Mouse (Mus musculus): Measurements from ENCODE around the gene Cidec. TPM values are rescaled to one million over a fixed set of nuclear protein-coding genes. Genes with fewer than 3 reads are reported as not detected.
A peak's percentile ranks its signal among the peaks of the same experiment; 100 is the strongest.

Gene Cidec
- total and polyA plus RNA-seq, 3 experiments = not detected

- H3K4me3 ChIP-seq (ENCODE audit: control insufficient read depth in 1 of 2, insufficient read depth in 1 of 2, low read depth in 2 of 2, low read length in 2 of 2) = no peak overlapping the region
- no peak overlapping the region for H3K27ac ChIP-seq (ENCODE audit: control insufficient read depth, low read depth, low read length)
- no peaks in the 10 kb centered on the region for H3K36me3 ChIP-seq (ENCODE audit: control insufficient read depth in 1 of 2, insufficient read depth in 2 of 2, low read length in 2 of 2)
- no peaks in the 10 kb centered on the region for H3K79me2 ChIP-seq (ENCODE audit: control insufficient read depth, insufficient read depth, low read length, poor library complexity)
- no peak for DNase-seq (ENCODE audit: low read depth, low spot score)
- no peaks in the 10 kb centered on the region for H3K27me3 ChIP-seq (ENCODE audit: control insufficient read depth in 1 of 2, insufficient read depth in 2 of 2, low read length in 2 of 2)
- no peak overlapping the region for H3K9ac ChIP-seq (ENCODE audit: control insufficient read depth, low read depth, low read length, poor library complexity, severe bottlenecking)
- TF ChIP-seq TCF12 (IDR thresholded peaks at IDR 0.05; ENCODE audit: low read depth, low read length) (no peak), CHD1 (IDR thresholded peaks at IDR 0.05; ENCODE audit: low read depth, low read length) (no peak), E2F4 (IDR thresholded peaks at IDR 0.05; ENCODE audit: borderline replicate concordance, low read depth, low read length) (no peak), TBP (IDR thresholded peaks at IDR 0.05; ENCODE audit: low read depth, low read length) (peak; percentile 91), MAZ (IDR thresholded peaks at IDR 0.05; ENCODE audit: low read depth, low read length) (no peak), USF1 (IDR thresholded peaks at IDR 0.05; ENCODE audit: low read depth, low read length) (no peak), KAT2A (conservative IDR thresholded peaks at IDR 0.05; ENCODE audit: low read depth, low read length) (no peak), TAL1 (IDR thresholded peaks at IDR 0.05; ENCODE audit: low read length) (no peak)
- no peaks in the 10 kb centered on the region for H3K9me3 ChIP-seq (replicated peaks; ENCODE audit: insufficient read depth, low read length)
- H3K4me1 ChIP-seq (ENCODE audit: control insufficient read depth in 1 of 2, insufficient read depth in 2 of 2, low read length in 2 of 2) = peaks cover 0 to 7% of the 10 kb centered on the region in 2 experiments; a peak in 3 of 4 replicates
These were observed 5.6 kb downstream of the Cidec start for GRCm38 (mm10) chr6:113429965-113430364.

- H3K9ac ChIP-seq (ENCODE audit: control insufficient read depth, low read depth, low read length, poor library complexity, severe bottlenecking) = no peak overlapping the region
- no peaks in the 10 kb centered on the region for H3K9me3 ChIP-seq (replicated peaks; ENCODE audit: insufficient read depth, low read length)
- no peak for TF ChIP-seq EP300 (IDR thresholded peaks at IDR 0.05; ENCODE audit: low read depth in 1 of 2, low read length in 2 of 2)
These were observed 7.6 kb downstream of the Cidec start for GRCm38 (mm10) chr6:113428006-113428405.

GRCm38 (mm10) chr6:113427397-113427796, 8.2 kb downstream of the Cidec start:
- H3K27me3 ChIP-seq (ENCODE audit: control insufficient read depth in 1 of 2, insufficient read depth in 2 of 2, low read length in 2 of 2) = no peaks in the 10 kb centered on the region
- no peaks in the 10 kb centered on the region for H3K9me3 ChIP-seq (replicated peaks; ENCODE audit: insufficient read depth, low read length)
- peaks cover 6 to 12% of the 10 kb centered on the region in 2 experiments; a peak in 3 of 4 replicates for H3K4me1 ChIP-seq (ENCODE audit: control insufficient read depth in 1 of 2, insufficient read depth in 2 of 2, low read length in 2 of 2)
- H3K79me2 ChIP-seq (ENCODE audit: control insufficient read depth, insufficient read depth, low read length, poor library complexity) = no peaks in the 10 kb centered on the region
- H3K4me3 ChIP-seq (ENCODE audit: control insufficient read depth in 1 of 2, insufficient read depth in 1 of 2, low read depth in 2 of 2, low read length in 2 of 2) = no peak overlapping the region
- TF ChIP-seq MAX (IDR thresholded peaks at IDR 0.05; ENCODE audit: low read length) = peak; percentile 91
- TF ChIP-seq MXI1 (IDR thresholded peaks at IDR 0.05; ENCODE audit: low read depth, low read length) = peak; percentile 50; the same call in 1 of the 2 replicates
- peak; percentile 80 for TF ChIP-seq USF1 (IDR thresholded peaks at IDR 0.05; ENCODE audit: low read depth, low read length)
- TF ChIP-seq MAZ (IDR thresholded peaks at IDR 0.05; ENCODE audit: low read depth, low read length) = no peak
- TF ChIP-seq SMC3 (IDR thresholded peaks at IDR 0.05; ENCODE audit: low read depth, low read length) = peak; percentile 50
- TF ChIP-seq JUND (IDR thresholded peaks at IDR 0.05; ENCODE audit: low read depth, low read length) = no peak
- peak; percentile 11; the same call in 1 of the 2 replicates for TF ChIP-seq RCOR1 (IDR thresholded peaks at IDR 0.05; ENCODE audit: low read depth, low read length)
- TF ChIP-seq RAD21 (IDR thresholded peaks at IDR 0.05; ENCODE audit: low read depth, low read length) = peak; percentile 57
- no peak for TF ChIP-seq ZMIZ1 (IDR thresholded peaks at IDR 0.05; ENCODE audit: low read depth, low read length)
- peak; percentile 39 for TF ChIP-seq ZC3H11A (IDR thresholded peaks at IDR 0.05; ENCODE audit: low read depth, low read length)
- peak; percentile 98 for TF ChIP-seq MYC (IDR thresholded peaks at IDR 0.05; ENCODE audit: low read depth, low read length)
- TF ChIP-seq CTCF (IDR thresholded peaks at IDR 0.05 in 2 of 3, conservative IDR thresholded peaks at IDR 0.05 in 1 of 3; ENCODE audit: control insufficient read depth in 1 of 3, insufficient read depth in 1 of 3, low read depth in 2 of 3, low read length in 3 of 3, poor library complexity in 1 of 3, severe bottlenecking in 1 of 3) = peak; percentile 69 to 87 (median 76)
- no peak for TF ChIP-seq CHD1 (IDR thresholded peaks at IDR 0.05; ENCODE audit: low read depth, low read length)
- no peak overlapping the region for H3K9ac ChIP-seq (ENCODE audit: control insufficient read depth, low read depth, low read length, poor library complexity, severe bottlenecking)
- peak; percentile 78 for DNase-seq (ENCODE audit: low read depth, low spot score)
- H3K36me3 ChIP-seq (ENCODE audit: control insufficient read depth in 1 of 2, insufficient read depth in 2 of 2, low read length in 2 of 2) = peaks cover 0 to 3% of the 10 kb centered on the region in 2 experiments; a peak in 2 of 4 replicates
- no peak overlapping the region for H3K27ac ChIP-seq (ENCODE audit: control insufficient read depth, low read depth, low read length)

More at GRCm38 (mm10) chr6:113428006-113428405, 7.6 kb downstream of the Cidec start:
- H3K27me3 ChIP-seq (ENCODE audit: control insufficient read depth in 1 of 2, insufficient read depth in 2 of 2, low read length in 2 of 2) = no peaks in the 10 kb centered on the region
- no peaks in the 10 kb centered on the region for H3K36me3 ChIP-seq (ENCODE audit: control insufficient read depth in 1 of 2, insufficient read depth in 2 of 2, low read length in 2 of 2)
- no peak overlapping the region for H3K4me3 ChIP-seq (ENCODE audit: control insufficient read depth in 1 of 2, insufficient read depth in 1 of 2, low read depth in 2 of 2, low read length in 2 of 2)
- H3K4me1 ChIP-seq (ENCODE audit: control insufficient read depth in 1 of 2, insufficient read depth in 2 of 2, low read length in 2 of 2) = peaks cover 2 to 7% of the 10 kb centered on the region in 2 experiments; a peak in 3 of 4 replicates
- no peak for DNase-seq (ENCODE audit: low read depth, low spot score)
- H3K79me2 ChIP-seq (ENCODE audit: control insufficient read depth, insufficient read depth, low read length, poor library complexity) = no peaks in the 10 kb centered on the region
- H3K27ac ChIP-seq (ENCODE audit: control insufficient read depth, low read depth, low read length) = no peak overlapping the region

Data from MEL (cell line).